Mouse (Mus musculus) heart, postnatal 0 days (tissue): ENCODE data around the gene Atp7a.
"Not testable (repeated sequence)": the region's sequence is repeated elsewhere in the genome, so short reads cannot be mapped to it uniquely, and the experiment has no call there.

Source experiments
- CTCF ChIP-seq: IDR thresholded peaks from 2 replicates; pipeline ENCODE4 v1.5.1; 2016; ENCODE audit warnings: antibody characterized with exemption, control low read depth, low read depth
- EP300 ChIP-seq: IDR thresholded peaks from 2 replicates; pipeline ENCODE4 v1.6.1; 2016; ENCODE audit warnings: antibody characterized with exemption, low read depth

GRCm38 (mm10) chrX:106077858-106078257 lies 50.8 kb downstream of the Atp7a start:
- TF ChIP-seq CTCF, EP300: not testable (repeated sequence)
